Mouse (Mus musculus) limb, embryonic 14.5 days (tissue): ENCODE measurements around the gene Atp5g3. TPM values are rescaled to one million over a fixed set of nuclear protein-coding genes. Genes with fewer than 3 reads are reported as not detected.

Experiments
- ATAC-seq: fragments of 200-750 bp; cut with Nextera tagmentation; 2 replicates; pipeline ENCODE4 v1.8.0; 2017; ENCODE audit warnings: low read depth, moderate number of reproducible peaks, moderate TSS enrichment; ENCODE audit not compliant: low FRiP score
- DNase-seq: peaks from one replicate; pipeline ENCODE4 v3.0.0-alpha.2; 2015; ENCODE audit warnings: low spot score
- H3K27ac ChIP-seq: fragments of 300-500 bp; sonication (generic); replicated peaks from 2 replicates; pipeline ENCODE4 v1.5.1; 2014; ENCODE audit warnings: low read depth, mild to moderate bottlenecking, low read length, moderate library complexity, mixed read lengths
- H3K27me3 ChIP-seq: fragments of 300-500 bp; sonication (generic); 2 replicates; pipeline ENCODE4 v1.6.1; 2014; ENCODE audit warnings: low read length, mixed read lengths; ENCODE audit not compliant: control insufficient read depth, insufficient read depth
- H3K36me3 ChIP-seq: fragments of 300-500 bp; sonication (generic); 2 replicates; pipeline ENCODE4 v1.6.1; 2014; ENCODE audit warnings: mild to moderate bottlenecking, low read length, moderate library complexity, mixed read lengths; ENCODE audit not compliant: control insufficient read depth, insufficient read depth
- H3K4me1 ChIP-seq: fragments of 300-500 bp; sonication (generic); 2 replicates; pipeline ENCODE4 v1.6.1; 2014; ENCODE audit warnings: antibody characterized with exemption, low read length, mixed read lengths; ENCODE audit not compliant: control insufficient read depth, insufficient read depth
- H3K4me2 ChIP-seq: fragments of 300-500 bp; sonication (generic); replicated peaks from 2 replicates; pipeline ENCODE4 v1.6.1; 2014; ENCODE audit warnings: low read depth, mild to moderate bottlenecking, low read length, moderate library complexity; ENCODE audit not compliant: severe bottlenecking
- H3K4me3 ChIP-seq: fragments of 300-500 bp; sonication (generic); replicated peaks from 2 replicates; pipeline ENCODE4 v1.5.1; 2014; ENCODE audit warnings: low read length
- H3K9ac ChIP-seq: fragments of 300-500 bp; sonication (generic); 2 replicates; pipeline ENCODE4 v1.6.1; 2014; ENCODE audit warnings: mild to moderate bottlenecking, low read depth, low read length, moderate library complexity; ENCODE audit not compliant: severe bottlenecking
- H3K9me3 ChIP-seq: fragments of 300-500 bp; sonication (generic); 2 replicates; pipeline ENCODE4 v1.6.1; 2016; ENCODE audit warnings: low read length; ENCODE audit not compliant: control insufficient read depth
- POLR2A ChIP-seq: fragments of 200-500 bp; IDR thresholded peaks from 2 replicates; pipeline ENCODE4 v1.8.0; 2012; ENCODE audit warnings: inconsistent platforms, mild to moderate bottlenecking, moderate library complexity, borderline replicate concordance; ENCODE audit not compliant: insufficient read depth, insufficient read length; ENCODE audit errors: extremely low read depth
- WGBS: fragments of 180-500 bp; shearing (Covaris S2); extraction: QIAGEN DNeasy Blood & Tissue Kit; methylation state at CpG from one replicate; pipeline ENCODE4 v1.1.7; 2014; 5-methylcytosine and 5-hydroxymethylcytosine counted together
- polyA plus RNA-seq, 2 experiments: library from polyadenylated mRNA; depleted of rRNA in 1 of 2; stranded (reverse) in 1 of 2; unstranded in 1 of 2; fragments of >200 nt; fragmentation: Nextera tagmentation in 1 of 2; extraction: Ambion mirVana in 1 of 2; gene quantifications; 2 replicates each; pipeline versions ENCODE4 v1.2.1 to v1.2.3; 2012 to 2014

The Atp5g3 gene
- polyA plus RNA-seq, 2 experiments = 647 to 1,089 TPM

DNA sequence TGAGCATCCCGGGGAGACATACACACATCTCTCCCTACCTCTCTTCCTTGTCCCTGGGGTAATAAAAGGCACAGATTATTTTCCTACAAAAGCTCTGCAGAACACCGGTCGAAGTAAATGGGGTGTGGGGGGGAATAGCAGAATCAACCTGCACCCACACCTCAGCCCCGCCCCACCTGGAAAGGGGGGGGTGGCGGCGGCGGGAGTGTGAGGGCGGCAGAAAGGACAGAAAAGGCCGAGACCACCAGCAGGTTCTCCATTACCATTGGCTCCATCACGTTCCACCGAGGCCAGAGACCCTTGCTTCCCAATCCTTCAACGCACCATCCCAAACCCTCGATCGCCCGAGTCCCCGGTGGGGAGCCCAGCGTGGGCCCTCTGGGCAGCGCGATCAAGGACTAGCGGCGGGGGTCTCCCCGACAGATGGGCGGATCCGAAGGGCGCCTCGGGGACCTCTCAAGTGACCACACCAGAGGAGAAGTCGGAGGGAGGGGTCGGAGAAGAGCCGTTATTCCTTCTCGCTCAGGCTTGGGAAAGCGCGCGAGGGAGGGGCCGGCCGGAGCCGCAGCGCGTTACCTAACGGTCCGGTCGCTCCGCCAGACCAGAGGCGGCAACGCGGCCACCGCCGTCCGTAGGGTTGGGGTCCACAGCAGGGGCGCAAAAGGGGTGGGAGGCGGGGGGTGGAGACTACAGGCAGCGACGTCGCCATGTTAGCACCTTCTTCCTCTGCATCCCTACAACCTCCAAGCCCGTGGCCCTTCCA lies 19.2 kb downstream of the Atp5g3 start:
- 6% methylated on average over 44 of the region's 54 CpGs for WGBS
- DNase-seq = peak; percentile 40

DNA sequence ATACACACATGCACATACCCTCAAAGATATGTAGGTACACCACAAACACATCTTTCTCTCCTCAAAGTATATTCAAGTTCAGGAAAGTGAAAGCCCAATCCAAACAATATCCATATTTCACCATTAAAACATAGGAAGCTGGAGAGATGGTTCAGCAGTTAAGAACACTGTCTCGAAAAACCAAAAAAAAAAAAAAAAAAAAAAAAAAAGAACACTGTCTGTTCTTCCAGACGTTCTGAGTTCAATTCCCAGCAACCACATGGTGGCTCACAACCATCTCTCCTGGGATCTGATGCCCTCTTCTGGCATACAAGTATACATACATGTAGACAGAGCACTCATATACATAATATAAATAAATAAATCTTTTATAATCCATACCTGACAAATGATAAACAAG lies 25.1 kb downstream of the Atp5g3 start:
- no peak overlapping the region for H3K27ac ChIP-seq
- ATAC-seq = no peak
- WGBS = 75% methylated on average over 2 of the region's 2 CpGs

More for the DNA sequence above, 19.2 kb downstream of the Atp5g3 start:
- peak; percentile 69 for ATAC-seq
- Histone ChIP-seq H3K4me3 (peak overlapping the region; percentile 83), H3K36me3 (no peaks in the 10 kb centered on the region), H3K4me2 (peak overlapping the region; percentile 76), H3K27me3 (no peaks in the 10 kb centered on the region), H3K9me3 (no peaks in the 10 kb centered on the region), H3K9ac (peak overlapping the region; percentile 91), H3K4me1 (no peaks in the 10 kb centered on the region; the same call in 1 of the 2 replicates), H3K27ac (peak overlapping the region; percentile 72)
- TF ChIP-seq POLR2A = no peak

DNA sequence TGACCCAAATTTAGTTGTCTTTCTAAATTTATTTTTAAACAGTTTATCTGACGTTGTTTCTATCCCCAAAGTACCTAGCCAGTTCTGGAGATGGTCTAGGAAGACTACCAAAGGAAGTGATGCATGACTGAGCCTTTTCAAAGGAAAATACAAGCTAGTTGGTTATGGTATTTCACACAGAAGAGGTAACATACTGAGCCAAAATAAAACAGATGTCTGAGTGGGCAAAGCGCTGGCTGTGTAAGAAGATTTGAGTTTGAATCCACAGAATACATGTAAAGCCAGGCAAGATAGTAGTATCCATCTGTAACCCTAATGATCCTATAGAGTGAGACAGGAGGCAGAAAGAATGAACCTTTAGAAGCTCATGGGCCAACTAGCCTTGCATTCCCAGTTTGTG lies 33.2 kb downstream of the Atp5g3 start:
- no peaks in the 10 kb centered on the region for H3K9me3 ChIP-seq
- H3K4me2 ChIP-seq = no peak overlapping the region
- H3K9ac ChIP-seq = no peak overlapping the region
- no peaks in the 10 kb centered on the region for H3K4me1 ChIP-seq
- H3K27ac ChIP-seq = no peak overlapping the region
- no peak overlapping the region for H3K4me3 ChIP-seq
- 90% methylated on average over 2 of the region's 2 CpGs for WGBS
- no peak for DNase-seq
- no peak for ATAC-seq
- no peak for TF ChIP-seq POLR2A
- H3K27me3 ChIP-seq = no peaks in the 10 kb centered on the region
- H3K36me3 ChIP-seq = peaks cover 11% of the 10 kb centered on the region

More for the DNA sequence above, 25.1 kb downstream of the Atp5g3 start:
- no peak for TF ChIP-seq POLR2A
- Histone ChIP-seq H3K9me3 (no peaks in the 10 kb centered on the region), H3K36me3 (no peaks in the 10 kb centered on the region), H3K9ac (no peak overlapping the region), H3K4me1 (no peaks in the 10 kb centered on the region), H3K4me2 (no peak overlapping the region), H3K27me3 (no peaks in the 10 kb centered on the region), H3K4me3 (no peak overlapping the region)
- DNase-seq = no peak

DNA sequence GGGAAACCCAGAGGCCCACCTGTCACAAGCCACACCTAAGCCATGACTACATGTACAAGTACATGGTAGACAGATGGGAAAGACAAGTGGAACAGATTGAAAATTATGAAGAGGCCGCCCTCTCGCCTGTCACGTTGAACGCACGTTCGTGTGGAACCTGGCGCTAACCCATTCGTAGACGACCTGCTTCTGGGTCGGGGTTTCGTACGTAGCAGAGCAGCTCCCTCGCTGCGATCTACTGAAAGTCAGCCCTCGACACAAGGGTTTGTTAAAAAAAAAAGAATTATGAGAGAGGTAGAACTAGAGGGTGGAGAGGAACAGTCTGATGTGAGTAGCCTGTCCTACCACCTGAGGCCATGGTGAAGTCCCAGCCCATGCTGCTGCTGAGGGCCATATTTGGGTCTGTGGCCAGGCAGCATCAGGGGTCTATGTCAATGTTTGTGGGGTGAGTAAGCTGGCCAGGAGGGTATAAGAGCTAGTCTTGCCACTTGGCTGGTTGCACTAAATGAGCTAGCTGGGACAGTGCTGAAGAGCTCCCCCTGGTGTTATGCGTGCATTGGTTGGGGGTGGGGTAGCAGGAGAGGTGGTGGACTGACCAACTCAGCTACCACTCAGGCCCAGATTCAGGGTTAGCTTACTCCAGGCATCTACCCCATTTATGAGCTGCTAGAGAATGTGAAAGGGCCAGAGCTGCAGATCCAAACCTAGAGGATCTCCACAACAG lies 43.2 kb downstream of the Atp5g3 start:
- H3K9ac ChIP-seq = no peak overlapping the region
- DNase-seq = no peak
- 78% methylated on average over 16 of the region's 16 CpGs for WGBS

DNA sequence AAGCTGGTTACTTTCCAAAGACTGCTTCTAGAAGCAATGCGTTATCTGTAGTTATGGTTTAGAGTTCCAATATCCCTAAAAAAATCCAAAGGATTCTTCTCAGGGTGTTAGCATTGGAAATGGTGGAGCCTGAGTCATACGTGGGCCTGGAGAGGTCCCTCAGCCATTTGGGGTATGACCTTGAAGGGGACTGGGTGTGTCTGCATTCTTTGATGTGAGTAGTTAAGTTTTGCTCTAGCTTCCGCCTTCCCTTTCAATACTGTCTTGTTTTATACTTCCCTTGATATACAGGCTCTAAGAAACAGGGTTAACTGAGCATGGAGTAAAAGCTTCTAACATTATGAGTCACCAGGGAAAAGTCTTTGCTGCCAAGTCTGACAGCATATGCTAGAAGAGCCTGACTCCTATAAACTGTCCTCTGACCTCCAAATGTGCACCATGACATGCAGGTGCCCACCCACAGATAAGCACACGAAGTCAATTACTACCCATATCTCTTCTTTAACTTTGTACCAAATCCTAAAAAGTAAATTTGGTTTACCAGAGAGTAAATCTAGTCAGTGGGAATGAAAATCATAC lies 51.0 kb downstream of the Atp5g3 start:
- no peak for TF ChIP-seq POLR2A

More for the DNA sequence above, 43.2 kb downstream of the Atp5g3 start:
- peaks cover 34% of the 10 kb centered on the region for H3K36me3 ChIP-seq
- ATAC-seq = no peak
- H3K9me3 ChIP-seq = no peaks in the 10 kb centered on the region
- TF ChIP-seq POLR2A = no peak
- no peaks in the 10 kb centered on the region for H3K4me1 ChIP-seq
- H3K27ac ChIP-seq = no peak overlapping the region
- H3K4me3 ChIP-seq = no peak overlapping the region
- no peak overlapping the region for H3K4me2 ChIP-seq
- no peaks in the 10 kb centered on the region for H3K27me3 ChIP-seq

More for the DNA sequence above, 51.0 kb downstream of the Atp5g3 start:
- no peak overlapping the region for H3K4me3 ChIP-seq
- no peak overlapping the region for H3K9ac ChIP-seq
- H3K27me3 ChIP-seq = no peaks in the 10 kb centered on the region
- H3K36me3 ChIP-seq = peaks cover 7% of the 10 kb centered on the region
- ATAC-seq = no peak
- no peaks in the 10 kb centered on the region for H3K4me1 ChIP-seq
- no peak for DNase-seq
- no peaks in the 10 kb centered on the region for H3K9me3 ChIP-seq
- 77% methylated on average over 4 of the region's 4 CpGs for WGBS
- H3K4me2 ChIP-seq = no peak overlapping the region
- no peak overlapping the region for H3K27ac ChIP-seq

Other genes starting within 250 kb of the Atp5g3 start
- 47.8 and 52.8 TPM in 2 replicates for gene Chn1, start 136.0 kb downstream of the Atp5g3 start, polyA plus RNA-seq (2012; rRNA removed)
- gene Chn1, start 136.0 kb downstream of the Atp5g3 start, polyA plus RNA-seq (2014; fragmentation: Nextera tagmentation; extraction: Ambion mirVana) = 29.3 and 34.8 TPM in 2 replicates
- gene Atf2, start 18.7 kb downstream of the Atp5g3 start, polyA plus RNA-seq (2012; rRNA removed) = 30.2 and 31.3 TPM in 2 replicates
- 55.3 and 55.6 TPM in 2 replicates for gene Atf2, start 18.7 kb downstream of the Atp5g3 start, polyA plus RNA-seq (2014; fragmentation: Nextera tagmentation; extraction: Ambion mirVana)